Mouse (Mus musculus): ENCODE measurements around the gene Pbp2. TPM values are rescaled to one million over a fixed set of nuclear protein-coding genes. Genes with fewer than 3 reads are reported as not detected.

Gene Pbp2
- polyA plus RNA-seq, 1 experiment: not detected

GRCm38 (mm10) chr6:135316141-135316540, 5.9 kb upstream of the Pbp2 start:
- no peak overlapping the region for H3K27ac ChIP-seq (ENCODE audit: control insufficient read depth, insufficient read depth, low read depth, low read length, poor library complexity)
- no peak for TF ChIP-seq POLR2A (IDR thresholded peaks at IDR 0.05; ENCODE audit: borderline replicate concordance, control insufficient read depth, low read depth, low read length)
- TF ChIP-seq CTCF (IDR thresholded peaks at IDR 0.05; ENCODE audit: control insufficient read depth, insufficient read depth, low read length): no peak
- no peaks in the 10 kb centered on the region for H3K4me1 ChIP-seq (ENCODE audit: control insufficient read depth, insufficient read depth, low read length)
- WGBS: 51% methylated on average over 2 of the region's 2 CpGs
- no peak overlapping the region for H3K4me3 ChIP-seq (replicated peaks; ENCODE audit: control insufficient read depth, low read depth, low read length)

DNA sequence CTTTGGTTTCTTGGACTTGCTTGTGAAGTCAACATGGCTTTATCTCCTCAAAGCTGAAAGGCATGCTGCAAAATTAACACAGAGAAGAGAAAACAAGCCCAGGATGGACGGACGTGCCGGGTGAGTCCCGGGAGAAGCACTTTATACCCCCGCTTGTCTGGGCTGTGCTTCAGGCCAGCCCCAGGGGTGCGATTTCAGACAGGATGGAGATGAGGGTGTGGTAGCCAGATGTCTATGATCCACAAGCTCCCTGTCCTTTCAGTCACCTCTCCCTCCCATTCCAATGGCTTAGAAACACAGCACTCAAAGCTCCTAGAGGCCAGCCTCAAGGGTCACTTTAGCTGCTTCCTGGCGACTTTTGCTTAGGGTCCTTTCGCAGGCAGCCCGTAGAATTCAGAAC, 3.8 kb upstream of the Pbp2 start:
- no peak overlapping the region for H3K4me3 ChIP-seq (replicated peaks; ENCODE audit: control insufficient read depth, low read depth, low read length)
- H3K27ac ChIP-seq (ENCODE audit: control insufficient read depth, insufficient read depth, low read depth, low read length, poor library complexity): no peak overlapping the region
- TF ChIP-seq POLR2A (IDR thresholded peaks at IDR 0.05; ENCODE audit: borderline replicate concordance, control insufficient read depth, low read depth, low read length): no peak
- no peak for TF ChIP-seq CTCF (IDR thresholded peaks at IDR 0.05; ENCODE audit: control insufficient read depth, insufficient read depth, low read length)
- no peaks in the 10 kb centered on the region for H3K4me1 ChIP-seq (ENCODE audit: control insufficient read depth, insufficient read depth, low read length)
- WGBS: 90% methylated on average over 9 of the region's 9 CpGs

GRCm38 (mm10) chr6:135312038-135312437, 1.8 kb upstream of the Pbp2 start:
- Histone ChIP-seq H3K4me3 (replicated peaks; ENCODE audit: control insufficient read depth, low read depth, low read length) (no peak overlapping the region), H3K27ac (ENCODE audit: control insufficient read depth, insufficient read depth, low read depth, low read length, poor library complexity) (no peak overlapping the region), H3K4me1 (ENCODE audit: control insufficient read depth, insufficient read depth, low read length) (no peaks in the 10 kb centered on the region)
- 78% methylated on average over 5 of the region's 5 CpGs for WGBS
- TF ChIP-seq POLR2A (IDR thresholded peaks at IDR 0.05; ENCODE audit: borderline replicate concordance, control insufficient read depth, low read depth, low read length) (no peak), CTCF (IDR thresholded peaks at IDR 0.05; ENCODE audit: control insufficient read depth, insufficient read depth, low read length) (no peak)

DNA sequence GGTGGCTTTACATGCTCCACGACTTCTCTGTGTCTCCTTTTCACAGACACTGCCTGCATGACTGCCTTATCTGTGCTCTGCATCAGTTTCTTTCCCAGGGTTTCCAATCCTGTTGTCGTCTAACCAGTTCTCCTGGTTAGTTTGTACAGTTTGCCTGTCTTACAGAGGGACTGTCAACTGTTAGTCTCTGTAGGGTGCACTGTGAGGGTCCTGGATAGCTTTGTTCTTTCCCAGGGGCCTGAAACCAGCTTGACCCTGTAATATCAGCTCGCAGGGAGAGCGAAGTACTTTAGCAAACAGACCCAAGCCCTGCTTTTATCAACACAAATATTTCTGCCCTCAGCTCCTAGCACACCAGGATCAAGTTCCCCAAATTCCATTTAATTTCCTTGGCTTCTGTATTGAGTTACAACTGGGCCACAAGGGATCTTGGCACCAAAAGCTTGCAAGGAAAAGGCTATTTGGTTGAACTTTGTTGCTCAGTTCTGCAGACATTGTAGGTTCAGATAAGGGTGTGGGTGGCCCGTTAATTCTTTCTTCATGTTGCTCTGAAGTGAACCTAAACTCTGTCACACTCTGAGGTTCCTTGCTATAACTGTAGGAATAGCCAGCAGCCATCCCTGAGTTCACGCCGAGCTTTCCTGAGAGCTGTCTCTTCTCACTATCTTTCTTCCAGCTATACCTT, 5.5 kb downstream of the Pbp2 start:
- Histone ChIP-seq H3K4me1 (ENCODE audit: control insufficient read depth, insufficient read depth, low read length) (no peaks in the 10 kb centered on the region), H3K4me3 (replicated peaks; ENCODE audit: control insufficient read depth, low read depth, low read length) (no peak overlapping the region), H3K27ac (ENCODE audit: control insufficient read depth, insufficient read depth, low read depth, low read length, poor library complexity) (no peak overlapping the region)
- TF ChIP-seq POLR2A (IDR thresholded peaks at IDR 0.05; ENCODE audit: borderline replicate concordance, control insufficient read depth, low read depth, low read length) (no peak), CTCF (IDR thresholded peaks at IDR 0.05; ENCODE audit: control insufficient read depth, insufficient read depth, low read length) (no peak)
- WGBS: 77% methylated on average over 7 of the region's 7 CpGs

- no peak for TF ChIP-seq CTCF (IDR thresholded peaks at IDR 0.05; ENCODE audit: control insufficient read depth, insufficient read depth, low read length)
- no peak for TF ChIP-seq POLR2A (IDR thresholded peaks at IDR 0.05; ENCODE audit: borderline replicate concordance, control insufficient read depth, low read depth, low read length)
- 55% methylated on average over 10 of the region's 10 CpGs for WGBS
- Histone ChIP-seq H3K27ac (ENCODE audit: control insufficient read depth, insufficient read depth, low read depth, low read length, poor library complexity) (no peak overlapping the region), H3K4me3 (replicated peaks; ENCODE audit: control insufficient read depth, low read depth, low read length) (no peak overlapping the region), H3K4me1 (ENCODE audit: control insufficient read depth, insufficient read depth, low read length) (no peaks in the 10 kb centered on the region)
These were observed 7.6 kb downstream of the Pbp2 start for GRCm38 (mm10) chr6:135302421-135303125.

- H3K4me3 ChIP-seq (replicated peaks; ENCODE audit: control insufficient read depth, low read depth, low read length): no peak overlapping the region
- 56% methylated on average over 4 of the region's 4 CpGs for WGBS
- H3K4me1 ChIP-seq (ENCODE audit: control insufficient read depth, insufficient read depth, low read length): no peaks in the 10 kb centered on the region; the same call in 1 of the 2 replicates
- no peak overlapping the region for H3K27ac ChIP-seq (ENCODE audit: control insufficient read depth, insufficient read depth, low read depth, low read length, poor library complexity)
- TF ChIP-seq POLR2A (IDR thresholded peaks at IDR 0.05; ENCODE audit: borderline replicate concordance, control insufficient read depth, low read depth, low read length) (no peak), CTCF (IDR thresholded peaks at IDR 0.05; ENCODE audit: control insufficient read depth, insufficient read depth, low read length) (no peak)
These were observed 9.7 kb downstream of the Pbp2 start for GRCm38 (mm10) chr6:135300469-135300868.

GRCm38 (mm10) chr6:135299024-135299550, 11.1 kb downstream of the Pbp2 start:
- 46% methylated on average over 7 of the region's 7 CpGs for WGBS
- TF ChIP-seq CTCF (IDR thresholded peaks at IDR 0.05; ENCODE audit: control insufficient read depth, insufficient read depth, low read length): no peak
- TF ChIP-seq POLR2A (IDR thresholded peaks at IDR 0.05; ENCODE audit: borderline replicate concordance, control insufficient read depth, low read depth, low read length): no peak
- no peaks in the 10 kb centered on the region; the same call in 1 of the 2 replicates for H3K4me1 ChIP-seq (ENCODE audit: control insufficient read depth, insufficient read depth, low read length)
- no peak overlapping the region for H3K27ac ChIP-seq (ENCODE audit: control insufficient read depth, insufficient read depth, low read depth, low read length, poor library complexity)
- no peak overlapping the region for H3K4me3 ChIP-seq (replicated peaks; ENCODE audit: control insufficient read depth, low read depth, low read length)

GRCm38 (mm10) chr6:135297570-135297969, 12.6 kb downstream of the Pbp2 start:
- whole genome bisulfite sequencing: 46% methylated on average over 7 of the region's 7 CpGs

More at GRCm38 (mm10) chr6:135297570-135297969, 12.6 kb downstream of the Pbp2 start:
- H3K4me3 ChIP-seq (replicated peaks; ENCODE audit: control insufficient read depth, low read depth, low read length): no peak overlapping the region
- no peaks in the 10 kb centered on the region; the same call in 1 of the 2 replicates for H3K4me1 ChIP-seq (ENCODE audit: control insufficient read depth, insufficient read depth, low read length)
- no peak overlapping the region for H3K27ac ChIP-seq (ENCODE audit: control insufficient read depth, insufficient read depth, low read depth, low read length, poor library complexity)
- TF ChIP-seq CTCF (IDR thresholded peaks at IDR 0.05; ENCODE audit: control insufficient read depth, insufficient read depth, low read length) (no peak), POLR2A (IDR thresholded peaks at IDR 0.05; ENCODE audit: borderline replicate concordance, control insufficient read depth, low read depth, low read length) (no peak)
